Mouse (Mus musculus) T-helper 17 cell (primary cell): ENCODE measurements around the gene 1700018B08Rik.

Experiments used
- in situ Hi-C, 2 experiments: fragments of 300-600 bp; cut with MboI, MseI; formaldehyde crosslinking; loops; 1 replicate in 1 of 2; 2 replicates in 1 of 2; pipeline ENCODE4 v1.15.1; 2025; ENCODE audit warnings: high pct_unique_total_duplicates in 2 of 2

1700018B08Rik gene

GRCm38 (mm10) chr8:121544276-121544785, at the start of gene 1700018B08Rik:
TSS of gene 1700018B08Rik (minus strand) at chr8:121544320.
- in situ Hi-C loops, result loop anchor here in 1 of 2 experiments (5.0 kb wide), 2 partner anchors 63 to 123 kb away; no protein-coding TSS in a partner anchor

GRCm38 (mm10) chr8:121593293-121593692, 49.2 kb upstream of the 1700018B08Rik start:
- in situ Hi-C loops, result loop anchor here (5.0 to 25.0 kb wide), 9 partner anchors 41 to 1969 kb away; partner anchors contain the start of genes Cdt1 (in 1 of the 2), Cox4i1 (in 1 of the 2), Cyba (in 1 of the 2) and Emc8 (in 1 of the 2)

GRCm38 (mm10) chr8:121591178-121592066, 47.3 kb upstream of the 1700018B08Rik start:
- in situ Hi-C loops, result loop anchor here (5.0 to 25.0 kb wide), 9 partner anchors 39 to 1971 kb away; partner anchors contain the start of genes Cdt1 (in 1 of the 2), Cox4i1 (in 1 of the 2), Cyba (in 1 of the 2) and Emc8 (in 1 of the 2)

- in situ Hi-C loops, result loop anchor here (5.0 to 25.0 kb wide), 9 partner anchors 38 to 1972 kb away; partner anchors contain the start of genes Cdt1 (in 1 of the 2), Cox4i1 (in 1 of the 2), Cyba (in 1 of the 2) and Emc8 (in 1 of the 2)
These were observed 46.4 kb upstream of the 1700018B08Rik start, which contains the start of gene Map1lc3b for GRCm38 (mm10) chr8:121590203-121591177. TSS of gene Map1lc3b (plus strand) at chr8:121590361.

DNA sequence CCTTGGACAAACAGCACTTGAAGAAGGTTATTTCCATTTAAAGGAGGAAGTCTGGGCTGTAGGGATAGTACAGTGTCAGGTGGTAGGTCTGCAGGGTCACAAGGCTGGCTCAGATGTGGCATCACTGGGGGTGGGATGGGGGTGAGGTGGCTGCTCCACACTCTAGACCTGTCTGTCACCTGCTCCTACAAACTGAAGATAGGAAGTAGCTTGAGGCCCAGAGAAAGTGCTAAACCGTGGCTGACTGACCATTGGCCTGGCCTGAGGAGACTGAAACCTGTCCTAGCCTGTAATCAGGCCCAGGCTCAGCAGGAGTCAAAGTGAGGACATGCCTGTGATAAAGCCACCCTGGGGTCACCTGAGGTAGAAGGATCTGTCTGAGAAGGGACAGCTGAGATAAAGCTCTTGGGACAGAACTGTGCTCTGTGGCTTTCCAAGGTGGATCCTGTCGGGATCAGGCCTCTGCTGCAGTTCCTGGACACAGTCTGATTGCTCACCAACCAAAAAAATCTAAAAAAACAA, 45.1 kb upstream of the 1700018B08Rik start:
- in situ Hi-C loops, result loop anchor here (10.0 to 25.0 kb wide), 9 partner anchors 323 to 1973 kb away; partner anchors contain the start of genes Mvd (in 2 of the 2), Cdt1 (in 1 of the 2), Cox4i1 (in 1 of the 2) and Cyba (in 1 of the 2)

GRCm38 (mm10) chr8:121588750-121589149, 44.6 kb upstream of the 1700018B08Rik start:
- in situ Hi-C loops, result loop anchor here (10.0 to 25.0 kb wide), 9 partner anchors 324 to 1974 kb away; partner anchors contain the start of genes Mvd (in 2 of the 2), Cdt1 (in 1 of the 2), Cox4i1 (in 1 of the 2) and Cyba (in 1 of the 2)

- in situ Hi-C loops, result loop anchor here (10.0 to 25.0 kb wide), 9 partner anchors 327 to 1977 kb away; partner anchors contain the start of genes Mvd (in 2 of the 2), Cdt1 (in 1 of the 2), Cox4i1 (in 1 of the 2) and Cyba (in 1 of the 2)
These were observed 41.2 kb upstream of the 1700018B08Rik start for GRCm38 (mm10) chr8:121585159-121585825.

- in situ Hi-C loops, result loop anchor here (10.0 to 25.0 kb wide), 9 partner anchors 328 to 1978 kb away; partner anchors contain the start of genes Mvd (in 2 of the 2), Cdt1 (in 1 of the 2), Cox4i1 (in 1 of the 2) and Cyba (in 1 of the 2)
These were observed 40.6 kb upstream of the 1700018B08Rik start for GRCm38 (mm10) chr8:121584730-121585129.

DNA sequence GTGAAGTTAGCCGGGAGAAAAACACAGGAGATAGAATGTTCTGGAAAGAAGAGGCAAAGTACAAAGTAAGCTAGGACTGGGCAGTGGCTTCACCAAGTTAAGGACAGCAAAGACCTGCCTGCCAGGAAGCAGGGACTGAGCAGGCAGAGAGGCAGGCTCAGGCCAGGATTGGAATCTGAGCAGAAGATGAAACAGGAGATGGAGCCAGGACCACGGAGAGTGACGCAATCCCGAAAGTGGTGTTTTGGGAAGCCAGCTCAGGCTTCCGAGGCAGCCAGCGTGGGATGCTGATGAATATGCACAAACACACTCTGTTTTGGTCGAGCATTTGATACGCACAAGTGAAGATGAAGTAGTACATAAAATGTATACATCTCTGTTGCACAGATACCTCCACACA, 39.5 kb upstream of the 1700018B08Rik start:
- in situ Hi-C loops, result loop anchor here (10.0 to 25.0 kb wide), 9 partner anchors 329 to 1979 kb away; partner anchors contain the start of genes Mvd (in 2 of the 2), Cdt1 (in 1 of the 2), Cox4i1 (in 1 of the 2) and Cyba (in 1 of the 2)

DNA sequence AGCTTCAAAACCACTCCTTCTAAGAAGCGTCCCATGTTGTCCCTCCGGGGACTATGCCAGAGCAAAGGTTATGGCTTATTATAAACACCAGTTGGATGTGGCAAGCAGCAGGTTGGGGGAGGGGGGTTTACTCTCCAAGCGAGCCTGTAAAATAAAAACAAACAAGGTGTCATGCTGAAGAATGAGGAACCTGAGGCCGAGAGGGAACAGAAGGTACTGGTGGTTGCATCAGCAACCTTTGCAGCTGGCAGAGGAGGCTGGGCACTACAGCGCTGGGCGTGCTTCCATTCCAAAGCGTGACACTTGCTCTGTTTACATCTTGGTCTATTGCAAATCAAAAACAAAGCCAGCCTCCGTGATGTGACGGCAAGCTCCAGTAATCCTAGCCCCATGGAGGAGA, 36.3 kb upstream of the 1700018B08Rik start:
- in situ Hi-C loops, result loop anchor here (10.0 to 25.0 kb wide), 9 partner anchors 332 to 1982 kb away; partner anchors contain the start of genes Mvd (in 2 of the 2), Cdt1 (in 1 of the 2), Cox4i1 (in 1 of the 2) and Cyba (in 1 of the 2)

DNA sequence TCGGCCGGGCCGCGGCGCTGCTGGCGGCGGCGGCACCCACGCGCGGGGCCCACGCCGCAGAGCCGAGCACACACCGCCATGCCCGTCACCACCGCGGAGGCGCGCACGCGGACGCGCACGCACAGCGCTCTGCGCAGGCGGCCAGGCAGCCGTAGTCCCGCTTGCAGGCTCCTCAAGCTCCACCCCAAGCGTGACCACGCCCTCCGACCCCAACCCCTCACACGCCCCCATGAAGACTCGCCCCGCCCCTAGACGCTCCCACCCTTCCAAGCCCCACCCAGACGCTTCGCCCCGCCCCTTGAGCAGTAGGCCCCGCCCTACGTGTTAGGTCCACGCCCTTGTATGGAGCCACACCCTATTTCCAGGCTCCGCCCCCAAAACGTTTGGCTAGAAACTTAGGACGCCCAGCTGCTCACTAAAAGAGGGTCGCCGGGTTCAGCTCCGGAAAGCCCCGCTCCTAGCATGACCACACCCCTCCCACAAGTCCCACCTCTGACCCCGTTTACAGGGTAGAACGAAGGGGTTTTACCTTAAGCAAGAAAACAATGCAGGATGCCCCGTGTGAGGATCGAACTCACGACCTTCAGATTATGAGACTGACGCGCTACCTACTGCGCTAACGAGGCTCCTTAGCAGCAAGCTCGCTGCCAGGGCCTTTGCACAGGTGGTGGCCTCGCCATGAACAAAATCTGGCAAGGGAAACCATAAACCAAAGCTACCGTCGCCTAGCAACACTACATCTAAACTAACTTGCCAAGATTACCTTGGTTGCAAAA, 34.7 kb upstream of the 1700018B08Rik start, which contains the start of gene Fbxo31:
TSS of gene Fbxo31 (minus strand) at position 131 of the 776 bp plus-strand sequence.
- in situ Hi-C loops, result loop anchor here (5.0 to 25.0 kb wide), 9 partner anchors 333 to 1983 kb away; partner anchors contain the start of genes Cdt1 (in 1 of the 2), Cox4i1 (in 1 of the 2), Cyba (in 1 of the 2) and Emc8 (in 1 of the 2)

DNA sequence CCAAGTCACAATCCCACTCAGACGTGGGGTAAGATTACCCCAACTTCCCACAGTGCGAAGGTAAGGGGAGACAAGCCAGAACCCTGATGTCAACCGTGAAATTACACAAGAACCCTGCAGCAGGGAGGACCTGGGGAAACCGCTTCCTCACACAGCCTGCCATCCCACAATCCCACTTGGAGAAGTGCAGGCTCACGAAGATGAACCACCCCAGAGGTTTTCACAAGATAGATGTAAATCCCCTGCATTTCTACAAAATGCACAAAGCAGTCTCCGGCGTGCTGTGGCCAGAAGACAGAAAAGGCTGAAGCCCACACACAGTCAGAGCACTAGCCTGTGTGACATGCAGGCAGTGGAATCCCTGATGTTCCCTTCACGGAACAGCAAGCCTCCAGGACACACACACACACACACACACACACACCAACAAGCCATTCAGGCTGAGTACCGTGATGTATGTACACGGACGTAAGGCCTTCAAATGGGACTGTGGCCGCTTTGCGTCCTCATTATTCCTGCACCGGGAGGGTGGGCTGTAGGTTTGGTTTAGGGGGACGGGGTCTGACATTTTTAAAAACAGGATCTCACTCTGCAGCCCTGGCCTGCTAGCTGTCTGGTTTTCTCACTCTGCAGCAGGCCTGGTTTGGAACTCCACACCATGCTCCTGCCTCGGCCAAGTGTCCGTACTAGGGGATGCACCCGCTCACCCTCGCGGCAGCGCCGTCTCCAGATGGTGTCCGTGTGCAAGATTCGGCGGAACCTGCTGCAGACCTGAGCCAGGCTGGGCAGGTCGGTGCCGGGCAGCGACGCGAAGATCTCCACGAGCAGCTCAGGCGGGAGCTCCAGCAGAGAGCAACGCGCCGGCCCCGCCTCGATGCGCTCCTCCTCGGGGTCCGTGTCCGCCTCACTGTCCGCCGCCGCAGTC, 33.9 kb upstream of the 1700018B08Rik start:
- in situ Hi-C loops, result loop anchor here (5.0 to 25.0 kb wide), 9 partner anchors 334 to 1984 kb away; partner anchors contain the start of genes Cdt1 (in 1 of the 2), Cox4i1 (in 1 of the 2), Cyba (in 1 of the 2) and Emc8 (in 1 of the 2)

- in situ Hi-C loops, result loop anchor here (5.0 to 25.0 kb wide), 9 partner anchors 337 to 1987 kb away; partner anchors contain the start of genes Cdt1 (in 1 of the 2), Cox4i1 (in 1 of the 2), Cyba (in 1 of the 2) and Emc8 (in 1 of the 2)
These were observed 31.5 kb upstream of the 1700018B08Rik start for GRCm38 (mm10) chr8:121575661-121576060.

- in situ Hi-C loops, result no loop called here
These were observed 29.2 kb upstream of the 1700018B08Rik start for GRCm38 (mm10) chr8:121573275-121573674.

DNA sequence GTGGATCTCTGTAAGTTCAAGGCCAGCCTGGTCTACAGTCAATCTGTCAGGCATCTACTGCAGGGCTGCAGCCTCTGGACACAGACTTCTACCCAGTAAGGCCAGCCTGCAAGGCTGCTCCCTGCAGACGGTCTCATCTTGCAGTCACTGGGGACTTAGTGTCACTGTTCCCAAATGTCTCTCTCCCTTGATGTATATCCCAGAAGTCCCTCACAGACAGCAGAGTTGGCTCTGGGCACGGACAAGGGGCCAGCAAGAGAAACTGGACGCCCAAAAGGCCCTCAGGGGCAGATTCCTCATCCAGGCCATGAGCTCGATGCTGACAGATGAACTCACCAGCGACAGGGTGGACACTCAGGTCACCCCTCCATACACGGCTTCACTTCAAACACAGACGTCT, 28.0 kb upstream of the 1700018B08Rik start:
- in situ Hi-C loops, result no loop called here

DNA sequence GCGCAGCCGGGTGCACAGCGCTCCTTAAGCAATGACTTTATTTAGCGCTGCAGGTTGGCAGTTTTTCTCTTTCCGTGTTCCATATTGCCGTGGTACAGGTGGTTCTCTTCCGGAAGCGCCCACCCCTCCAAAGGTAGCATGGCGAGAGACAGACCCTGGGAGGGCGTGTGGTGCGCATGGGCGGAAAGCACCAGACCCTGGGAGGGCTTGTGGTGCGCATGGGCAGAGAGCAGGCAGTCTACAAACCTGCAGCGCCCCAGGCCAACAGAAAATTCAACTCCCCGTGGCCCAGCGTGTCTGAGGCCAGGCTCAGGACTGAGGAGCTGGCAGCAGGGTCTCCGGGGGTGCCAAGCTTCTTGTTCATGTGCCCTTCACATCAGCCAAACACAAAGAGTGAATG, 26.7 kb upstream of the 1700018B08Rik start:
- in situ Hi-C loops, result no loop called here
